Comparison of ENCODE assay signal across 9 mouse cellular contexts in the genomic region with DNA sequence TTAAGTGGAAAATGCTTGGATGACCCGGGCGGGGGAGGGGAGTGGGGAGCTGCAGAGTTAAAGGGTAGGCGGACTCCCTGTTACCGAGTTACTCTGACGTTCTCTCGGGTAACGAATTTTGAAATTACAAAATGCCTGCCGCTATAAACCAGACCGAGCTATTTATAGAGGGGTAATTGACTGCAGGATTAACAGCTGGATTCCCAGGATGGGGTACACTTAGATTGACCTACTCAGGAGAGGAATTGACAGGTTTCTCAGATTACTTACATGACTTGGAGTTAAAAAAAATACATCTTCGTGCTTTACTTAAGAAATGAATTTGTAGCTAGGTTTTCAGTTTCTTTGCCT. TPM values are rescaled to one million over a fixed set of nuclear protein-coding genes. Genes with fewer than 3 reads are reported as not detected.
A peak's percentile ranks its signal among the peaks of the same experiment; 100 is the strongest.
DNase-seq lines count a peak whose midpoint lies in the region; ATAC-seq and TF ChIP-seq lines count a peak whose summit lies in the region.
"Had no signal": no experiment of that assay in that cellular context is flagged by ENCODE, and none has a peak within 500 bp of the region (broad histone marks: within the 10 kb centered on the region; RNA-seq: fewer than 3 reads in every experiment).

No protein-coding gene starts in this region.

- peak overlapping the region; percentile 88 for H3K9ac ChIP-seq in hindbrain, postnatal 0 days (replicated peaks; ENCODE audit: low read length)

- peaks cover 55% of the 10 kb centered on the region for H3K79me2 ChIP-seq in myocyte (ENCODE audit: control insufficient read depth, insufficient read depth)

- H3K9me3 ChIP-seq in embryonic facial prominence, embryonic 10.5 days: 0 out of 2 replicates have a peak, but pooled peaks cover 3% of the 10 kb centered on the region
- H3K9me3 ChIP-seq in hindbrain, postnatal 0 days (ENCODE audit: low read length): peaks cover 2% of the 10 kb centered on the region; the same call in 1 of the 2 replicates

- H3K4me2 ChIP-seq in hindbrain, postnatal 0 days (ENCODE audit: low read depth, low read length): peak overlapping the region; percentile 59
- H3K4me2 ChIP-seq in myocyte (ENCODE audit: low read depth): peak overlapping the region; percentile 80

- peaks cover 46% of the 10 kb centered on the region for H3K36me3 ChIP-seq in embryonic facial prominence, embryonic 10.5 days (replicated peaks)
- peaks cover 19% of the 10 kb centered on the region for H3K36me3 ChIP-seq in hindbrain, postnatal 0 days (ENCODE audit: insufficient read depth, low read length)
- H3K36me3 ChIP-seq in myocyte (ENCODE audit: control insufficient read depth, insufficient read depth): peaks cover 37% of the 10 kb centered on the region

- no peaks in the 10 kb centered on the region for H3K27me3 ChIP-seq in embryonic facial prominence, embryonic 10.5 days (replicated peaks; ENCODE audit: low read depth, poor library complexity, severe bottlenecking)
- no peaks in the 10 kb centered on the region for H3K27me3 ChIP-seq in hindbrain, postnatal 0 days (ENCODE audit: insufficient read depth, low read length)
- H3K27me3 ChIP-seq in myocyte (ENCODE audit: control insufficient read depth, insufficient read depth, insufficient read length): no peaks in the 10 kb centered on the region

- no peak for TF ChIP-seq POLR2A in myocyte (IDR thresholded peaks at IDR 0.05; ENCODE audit: insufficient read length, low read depth)

- H3K4me1 ChIP-seq in embryonic facial prominence, embryonic 10.5 days: peaks cover 17% of the 10 kb centered on the region
- H3K4me1 ChIP-seq in hindbrain, postnatal 0 days (ENCODE audit: insufficient read depth, low read length): peaks cover 6% of the 10 kb centered on the region; the same call in 1 of the 2 replicates

- DNase-seq in layer of hippocampus, adult 2 months (ENCODE audit: low spot score in 2 of 2): no peak
- DNase-seq in layer of hippocampus, adult 9-10 months (ENCODE audit: low spot score): no peak
- DNase-seq in embryonic facial prominence, embryonic 10.5 days (ENCODE audit: low spot score): no peak
- no peak for DNase-seq in hindbrain, postnatal 0 days (ENCODE audit: low spot score)
- DNase-seq in gastrocnemius, postnatal 14 days: no peak
- no peak for DNase-seq in frontal cortex, postnatal 10 days (ENCODE audit: low spot score in 2 of 2)
- DNase-seq in natural killer cell, adult 2 months (ENCODE audit: low spot score in 2 of 2): no peak

- H3K4me3 ChIP-seq in layer of hippocampus, adult 2 months: peak overlapping the region; percentile 90
- peak overlapping the region; percentile 95 for H3K4me3 ChIP-seq in embryonic facial prominence, embryonic 10.5 days
- peak overlapping the region; percentile 88 for H3K4me3 ChIP-seq in hindbrain, postnatal 0 days (ENCODE audit: low read length)
- peak overlapping the region; percentile 70 for H3K4me3 ChIP-seq in myocyte

- intact Hi-C loops in gastrocnemius, postnatal 14 days (cut with DNase I; ENCODE audit: low total_unique reads): no loop called here

- ATAC-seq in hindbrain, postnatal 0 days: no peak; the same call in 1 of the 2 replicates

- under 1% methylated on average over 10 of the region's 10 CpGs for WGBS in embryonic facial prominence, embryonic 10.5 days
- WGBS in hindbrain, postnatal 0 days: under 1% methylated on average over 10 of the region's 10 CpGs

- no peak for TF ChIP-seq CTCF in layer of hippocampus, adult 2 months (conservative IDR thresholded peaks at IDR 0.05)
- TF ChIP-seq CTCF in hindbrain, postnatal 0 days (IDR thresholded peaks at IDR 0.05; ENCODE audit: low read depth): no peak

- H3K27ac ChIP-seq in layer of hippocampus, adult 2 months: peak overlapping the region; percentile 98
- H3K27ac ChIP-seq in embryonic facial prominence, embryonic 10.5 days (replicated peaks): peak overlapping the region; percentile 99
- peak overlapping the region; percentile 96; the same call in 1 of the 2 replicates for H3K27ac ChIP-seq in hindbrain, postnatal 0 days

- peak overlapping the region; percentile 27 for H3ac ChIP-seq in myocyte (ENCODE audit: control insufficient read depth, insufficient read length)

TF ChIP-seq in myocyte, 11 proteins besides CTCF, POLR2A, EP300 and RAD21:
- TF ChIP-seq MAX (IDR thresholded peaks at IDR 0.05; ENCODE audit: low read depth) (no peak), TCF3 (IDR thresholded peaks at IDR 0.05; ENCODE audit: insufficient read length, low read depth) (no peak), MYOG (IDR thresholded peaks at IDR 0.05; ENCODE audit: control insufficient read depth in 1 of 3, insufficient read depth in 1 of 3, insufficient read length in 2 of 3, low read depth in 2 of 3) (no peak), SRF (IDR thresholded peaks at IDR 0.05; ENCODE audit: control insufficient read depth, insufficient read length, low read depth) (no peak), E2F4 (IDR thresholded peaks at IDR 0.05; ENCODE audit: insufficient read depth) (no peak), REST (IDR thresholded peaks at IDR 0.05; ENCODE audit: insufficient read depth, insufficient read length) (no peak), USF1 (IDR thresholded peaks at IDR 0.05; ENCODE audit: low read depth) (no peak), CEBPB (IDR thresholded peaks at IDR 0.05; ENCODE audit: insufficient read depth, poor library complexity, severe bottlenecking) (no peak), TCF12 (IDR thresholded peaks at IDR 0.05; ENCODE audit: insufficient read depth, poor library complexity, severe bottlenecking) (no peak), MYOD1 (IDR thresholded peaks at IDR 0.05; ENCODE audit: control insufficient read depth in 1 of 3, insufficient read length in 2 of 3, low read depth in 2 of 3) (no peak), POLR2AphosphoS2 (IDR thresholded peaks at IDR 0.05; ENCODE audit: insufficient read length, low read depth) (no peak)

RNA-seq across cellular contexts. Expression of gene Pcbp2, which starts 0.9 kb away (rescaled TPM):
- 100 to 1,000 TPM; 496 to 505 TPM for total RNA-seq in layer of hippocampus, adult 2 months (2021)
- 206 and 217 TPM in 2 replicates for polyA plus RNA-seq in embryonic facial prominence, embryonic 10.5 days (2016; fragmentation: Nextera tagmentation; extraction: Ambion mirVana)
- 151 and 157 TPM in 2 replicates for total RNA-seq in hindbrain, postnatal 0 days (2014; rRNA removed)
- 104 TPM in 2 replicates for polyA plus RNA-seq in hindbrain, postnatal 0 days (2015; fragmentation: Nextera tagmentation; extraction: Ambion mirVana)
- 892 TPM for polyA plus RNA-seq in myocyte (2012; fragmentation: generic; extraction: Trizol)
- 100 to 1,000 TPM; 382 to 414 TPM for total RNA-seq in gastrocnemius, postnatal 14 days (2021)

RNA-seq across cellular contexts. Expression of gene Prr13, which starts 12.4 kb away (rescaled TPM):
- 10 to 100 TPM; 40.2 to 42.7 TPM for total RNA-seq in layer of hippocampus, adult 2 months (2021)
- polyA plus RNA-seq in embryonic facial prominence, embryonic 10.5 days (2016; fragmentation: Nextera tagmentation; extraction: Ambion mirVana): 73.1 and 77.4 TPM in 2 replicates
- 27.4 and 28.0 TPM in 2 replicates for total RNA-seq in hindbrain, postnatal 0 days (2014; rRNA removed)
- 90.4 and 95.1 TPM in 2 replicates for polyA plus RNA-seq in hindbrain, postnatal 0 days (2015; fragmentation: Nextera tagmentation; extraction: Ambion mirVana)
- polyA plus RNA-seq in myocyte (2012; fragmentation: generic; extraction: Trizol): 92.9 TPM
- total RNA-seq in gastrocnemius, postnatal 14 days (2021): 10 to 100 TPM; 12.1 to 13.6 TPM

RNA-seq across cellular contexts. Expression of gene Amhr2, which starts 26.1 kb away (rescaled TPM):
- total RNA-seq in layer of hippocampus, adult 2 months (2021): 1 to 10 TPM in 1 of 2 experiments, under 1 TPM in 1; 0.66 to 1.2 TPM
- polyA plus RNA-seq in embryonic facial prominence, embryonic 10.5 days (2016; fragmentation: Nextera tagmentation; extraction: Ambion mirVana): 0.09 and 0.20 TPM in 2 replicates
- 0.16 TPM in 1 of 2 replicates, not detected in the other for total RNA-seq in hindbrain, postnatal 0 days (2014; rRNA removed)
- polyA plus RNA-seq in hindbrain, postnatal 0 days (2015; fragmentation: Nextera tagmentation; extraction: Ambion mirVana): 0.36 and 0.62 TPM in 2 replicates
- polyA plus RNA-seq in myocyte (2012; fragmentation: generic; extraction: Trizol): 0.32 TPM
- 1 to 10 TPM; 4.5 to 5.0 TPM for total RNA-seq in gastrocnemius, postnatal 14 days (2021)

RNA-seq across cellular contexts. Expression of gene Gm10337, which starts 32.3 kb away (rescaled TPM):
- not detected for total RNA-seq in layer of hippocampus, adult 2 months (2021)
- polyA plus RNA-seq in embryonic facial prominence, embryonic 10.5 days (2016; fragmentation: Nextera tagmentation; extraction: Ambion mirVana): 7.6 TPM in 1 of 2 replicates, not detected in the other
- not detected in 2 replicates for total RNA-seq in hindbrain, postnatal 0 days (2014; rRNA removed)
- 2.7 and 7.3 TPM in 2 replicates for polyA plus RNA-seq in hindbrain, postnatal 0 days (2015; fragmentation: Nextera tagmentation; extraction: Ambion mirVana)
- not detected for polyA plus RNA-seq in myocyte (2012; fragmentation: generic; extraction: Trizol)
- not detected for total RNA-seq in gastrocnemius, postnatal 14 days (2021)
- polyA plus RNA-seq: brain, embryonic 14.5 days had no signal

RNA-seq across cellular contexts. Expression of gene Map3k12, which starts 45.6 kb away (rescaled TPM):
- total RNA-seq in layer of hippocampus, adult 2 months (2021): 10 to 100 TPM; 95.0 to 99.9 TPM
- polyA plus RNA-seq in embryonic facial prominence, embryonic 10.5 days (2016; fragmentation: Nextera tagmentation; extraction: Ambion mirVana): 29.1 and 32.3 TPM in 2 replicates
- total RNA-seq in hindbrain, postnatal 0 days (2014; rRNA removed): 68.2 and 86.1 TPM in 2 replicates
- polyA plus RNA-seq in hindbrain, postnatal 0 days (2015; fragmentation: Nextera tagmentation; extraction: Ambion mirVana): 41.2 and 42.0 TPM in 2 replicates
- polyA plus RNA-seq in myocyte (2012; fragmentation: generic; extraction: Trizol): 5.9 TPM
- total RNA-seq in gastrocnemius, postnatal 14 days (2021): 1 to 10 TPM; 3.1 TPM
